Mouse (Mus musculus) forebrain, embryonic 11.5 days (tissue): ENCODE results near the gene Sema5b. TPM values are rescaled to one million over a fixed set of nuclear protein-coding genes. Genes with fewer than 3 reads are reported as not detected.
A peak's percentile ranks its signal among the peaks of the same experiment; 100 is the strongest.

ENCODE experiments used
- ATAC-seq: fragments of 200-750 bp; cut with Nextera tagmentation; replicated peaks from 2 replicates; pipeline ENCODE4 v1.8.0; 2017; ENCODE audit warnings: moderate TSS enrichment; ENCODE audit not compliant: low FRiP score
- DNase-seq: peaks from one replicate; pipeline ENCODE4 v3.0.0-alpha.2; 2017; ENCODE audit warnings: low spot score
- H3K27ac ChIP-seq: fragments of 300-500 bp; sonication (generic); 2 replicates; pipeline ENCODE4 v1.5.1; 2014; ENCODE audit warnings: low read depth, low read length
- H3K27me3 ChIP-seq: fragments of 300-500 bp; sonication (generic); 2 replicates; pipeline ENCODE4 v1.6.1; 2014; ENCODE audit warnings: mild to moderate bottlenecking, low read length, mixed read lengths; ENCODE audit not compliant: control insufficient read depth, insufficient read depth
- H3K36me3 ChIP-seq: fragments of 300-500 bp; sonication (generic); 2 replicates; pipeline ENCODE4 v1.6.1; 2014; ENCODE audit warnings: mild to moderate bottlenecking, low read length, moderate library complexity, mixed read lengths; ENCODE audit not compliant: control insufficient read depth, insufficient read depth
- H3K4me1 ChIP-seq: fragments of 300-500 bp; sonication (generic); replicated peaks from 2 replicates; pipeline ENCODE4 v1.6.1; 2014; ENCODE audit warnings: low read length, mixed read lengths; ENCODE audit not compliant: control insufficient read depth, insufficient read depth
- H3K4me2 ChIP-seq: fragments of 300-500 bp; sonication (generic); 2 replicates; pipeline ENCODE4 v1.6.1; 2014; ENCODE audit warnings: low read depth, mild to moderate bottlenecking, low read length, moderate library complexity, mixed read lengths; ENCODE audit not compliant: severe bottlenecking
- H3K4me3 ChIP-seq: fragments of 300-500 bp; sonication (generic); 2 replicates; pipeline ENCODE4 v1.5.1; 2014; ENCODE audit warnings: low read depth, low read length
- H3K9ac ChIP-seq: fragments of 300-500 bp; sonication (generic); 2 replicates; pipeline ENCODE4 v1.6.1; 2014; ENCODE audit warnings: low read length
- H3K9me3 ChIP-seq: fragments of 300-500 bp; sonication (generic); 2 replicates; pipeline ENCODE4 v1.6.1; 2016; ENCODE audit warnings: low read length, mixed read lengths; ENCODE audit not compliant: control insufficient read depth
- WGBS: fragments of 180-500 bp; shearing (Covaris S2); extraction: QIAGEN DNeasy Blood & Tissue Kit; methylation state at CpG from one replicate; pipeline ENCODE4 v1.1.7; 2014; 5-methylcytosine and 5-hydroxymethylcytosine counted together
- polyA plus RNA-seq: library from polyadenylated mRNA; unstranded; fragments of >200 nt; fragmentation: Nextera tagmentation; extraction: Ambion mirVana; gene quantifications from 2 replicates; pipeline ENCODE4 v1.2.1, GENCODE M21; 2014

The Sema5b gene
- polyA plus RNA-seq, 1 experiment from 2014 or later, result 62.6 TPM

GRCm38 (mm10) chr16:35648862-35649261, 107.9 kb downstream of the Sema5b start:
- Histone ChIP-seq H3K4me1 (no peaks in the 10 kb centered on the region), H3K4me2 (no peak overlapping the region), H3K9me3 (no peaks in the 10 kb centered on the region), H3K4me3 (no peak overlapping the region), H3K36me3 (peaks cover 3% of the 10 kb centered on the region; the same call in 1 of the 2 replicates), H3K9ac (no peak overlapping the region), H3K27me3 (no peaks in the 10 kb centered on the region), H3K27ac (no peak overlapping the region)
- DNase-seq, result no peak
- 84% methylated on average over 4 of the region's 4 CpGs for WGBS
- no peak for ATAC-seq

GRCm38 (mm10) chr16:35652206-35652605, 111.3 kb downstream of the Sema5b start:
- WGBS, result 80% methylated on average over 6 of the region's 6 CpGs
- no peak overlapping the region for H3K27ac ChIP-seq
- no peak overlapping the region for H3K4me2 ChIP-seq
- no peak overlapping the region for H3K4me3 ChIP-seq
- no peak for ATAC-seq
- H3K9ac ChIP-seq, result no peak overlapping the region
- no peaks in the 10 kb centered on the region for H3K9me3 ChIP-seq
- no peak for DNase-seq
- peaks cover 3% of the 10 kb centered on the region; the same call in 1 of the 2 replicates for H3K36me3 ChIP-seq
- H3K4me1 ChIP-seq, result no peaks in the 10 kb centered on the region
- no peaks in the 10 kb centered on the region for H3K27me3 ChIP-seq

- peaks cover 3% of the 10 kb centered on the region; the same call in 1 of the 2 replicates for H3K36me3 ChIP-seq
Measured at GRCm38 (mm10) chr16:35652706-35653105, 111.8 kb downstream of the Sema5b start.

GRCm38 (mm10) chr16:35653951-35654350, 113.0 kb downstream of the Sema5b start:
- no peak overlapping the region for H3K27ac ChIP-seq
- H3K4me1 ChIP-seq, result no peaks in the 10 kb centered on the region
- DNase-seq, result no peak
- H3K9ac ChIP-seq, result no peak overlapping the region
- ATAC-seq, result no peak
- H3K9me3 ChIP-seq, result no peaks in the 10 kb centered on the region
- H3K4me3 ChIP-seq, result no peak overlapping the region
- H3K4me2 ChIP-seq, result no peak overlapping the region
- WGBS, result 89% methylated on average over 5 of the region's 5 CpGs
- H3K27me3 ChIP-seq, result no peaks in the 10 kb centered on the region; the same call in 1 of the 2 replicates
- H3K36me3 ChIP-seq, result peaks cover 3% of the 10 kb centered on the region; the same call in 1 of the 2 replicates

More at GRCm38 (mm10) chr16:35652706-35653105, 111.8 kb downstream of the Sema5b start:
- no peak for ATAC-seq
- WGBS, result 89% methylated on average over 3 of the region's 3 CpGs
- DNase-seq, result no peak
- no peaks in the 10 kb centered on the region for H3K9me3 ChIP-seq
- H3K4me3 ChIP-seq, result no peak overlapping the region
- H3K4me1 ChIP-seq, result no peaks in the 10 kb centered on the region
- H3K4me2 ChIP-seq, result no peak overlapping the region
- H3K27me3 ChIP-seq, result no peaks in the 10 kb centered on the region
- H3K27ac ChIP-seq, result no peak overlapping the region
- H3K9ac ChIP-seq, result no peak overlapping the region

- ATAC-seq, result no peak
- DNase-seq, result no peak
- Histone ChIP-seq H3K36me3 (peaks cover 7% of the 10 kb centered on the region; the same call in 1 of the 2 replicates), H3K9me3 (no peaks in the 10 kb centered on the region), H3K4me3 (no peak overlapping the region), H3K9ac (no peak overlapping the region), H3K4me1 (no peaks in the 10 kb centered on the region; the same call in 1 of the 2 replicates), H3K4me2 (0 out of 2 replicates have a peak overlapping the region, but pooled peaks have one; percentile 11), H3K27ac (no peak overlapping the region), H3K27me3 (peaks cover 2% of the 10 kb centered on the region; the same call in 1 of the 2 replicates)
- WGBS, result 21% methylated on average over 36 of the region's 36 CpGs
Measured at GRCm38 (mm10) chr16:35660222-35660621, 119.3 kb downstream of the Sema5b start.

- Histone ChIP-seq H3K4me2 (no peak overlapping the region), H3K27me3 (peaks cover 2% of the 10 kb centered on the region; the same call in 1 of the 2 replicates), H3K9ac (no peak overlapping the region), H3K36me3 (peaks cover 7% of the 10 kb centered on the region; the same call in 1 of the 2 replicates), H3K4me1 (no peaks in the 10 kb centered on the region; the same call in 1 of the 2 replicates), H3K4me3 (no peak overlapping the region), H3K27ac (no peak overlapping the region), H3K9me3 (no peaks in the 10 kb centered on the region)
- DNase-seq (no peak), ATAC-seq (no peak)
- WGBS, result 94% methylated on average over 9 of the region's 9 CpGs
Measured at GRCm38 (mm10) chr16:35663831-35664414, 123.0 kb downstream of the Sema5b start.

- H3K9ac ChIP-seq, result no peak overlapping the region
- 88% methylated on average over 4 of the region's 4 CpGs for WGBS
- H3K36me3 ChIP-seq, result peaks cover 7% of the 10 kb centered on the region; the same call in 1 of the 2 replicates
- no peaks in the 10 kb centered on the region for H3K9me3 ChIP-seq
- H3K4me1 ChIP-seq, result no peaks in the 10 kb centered on the region
- H3K4me2 ChIP-seq, result no peak overlapping the region
- H3K27ac ChIP-seq, result no peak overlapping the region
- no peaks in the 10 kb centered on the region for H3K27me3 ChIP-seq
- no peak for DNase-seq
- ATAC-seq, result no peak
- H3K4me3 ChIP-seq, result no peak overlapping the region
Measured at GRCm38 (mm10) chr16:35664847-35665246, 123.9 kb downstream of the Sema5b start.

- H3K4me3 ChIP-seq, result no peak overlapping the region
- no peak overlapping the region for H3K9ac ChIP-seq
- no peak overlapping the region for H3K27ac ChIP-seq
- no peaks in the 10 kb centered on the region; the same call in 1 of the 2 replicates for H3K9me3 ChIP-seq
- no peaks in the 10 kb centered on the region for H3K27me3 ChIP-seq
- 84% methylated on average over 8 of the region's 8 CpGs for WGBS
- no peaks in the 10 kb centered on the region for H3K36me3 ChIP-seq
- no peak overlapping the region for H3K4me2 ChIP-seq
- H3K4me1 ChIP-seq, result no peaks in the 10 kb centered on the region
- DNase-seq (no peak), ATAC-seq (no peak)
Measured at GRCm38 (mm10) chr16:35677511-35678113, 136.7 kb downstream of the Sema5b start.
